Mouse (Mus musculus) kidney, postnatal 0 days (tissue): ENCODE data around the gene Gm33543. TPM values are rescaled to one million over a fixed set of nuclear protein-coding genes. Genes with fewer than 3 reads are reported as not detected.
A peak's percentile ranks its signal among the peaks of the same experiment; 100 is the strongest.

ENCODE experiments used
- ATAC-seq: fragments of 200-750 bp; cut with Nextera tagmentation; replicated peaks from 2 replicates; pipeline ENCODE4 v1.8.0; 2017; ENCODE audit warnings: low read depth, moderate number of reproducible peaks, moderate TSS enrichment, moderate library complexity; ENCODE audit not compliant: low FRiP score
- DNase-seq: peaks from one replicate; pipeline ENCODE4 v3.0.0-alpha.2; 2016; ENCODE audit warnings: low spot score
- H3K27ac ChIP-seq: fragments of 300-500 bp; sonication (generic); 2 replicates; pipeline ENCODE4 v1.5.1; 2014; ENCODE audit warnings: mild to moderate bottlenecking
- H3K27me3 ChIP-seq: fragments of 300-500 bp; sonication (generic); 2 replicates; pipeline ENCODE4 v1.6.1; 2014; ENCODE audit warnings: low read length, mixed read lengths; ENCODE audit not compliant: insufficient read depth
- H3K36me3 ChIP-seq: fragments of 300-500 bp; sonication (generic); 2 replicates; pipeline ENCODE4 v1.6.1; 2014; ENCODE audit warnings: low read length, mixed read lengths; ENCODE audit not compliant: insufficient read depth
- H3K4me1 ChIP-seq: fragments of 300-500 bp; sonication (generic); replicated peaks from 2 replicates; pipeline ENCODE4 v1.6.1; 2014; ENCODE audit warnings: antibody characterized with exemption, low read length, mixed read lengths; ENCODE audit not compliant: insufficient read depth
- H3K4me2 ChIP-seq: fragments of 300-500 bp; sonication (generic); 2 replicates; pipeline ENCODE4 v1.6.1; 2014; ENCODE audit warnings: mild to moderate bottlenecking, low read length, moderate library complexity, mixed read lengths
- H3K4me3 ChIP-seq: fragments of 300-500 bp; sonication (generic); replicated peaks from 2 replicates; pipeline ENCODE4 v1.5.1; 2014; ENCODE audit warnings: low read depth, low read length
- H3K9ac ChIP-seq: fragments of 300-500 bp; sonication (generic); 2 replicates; pipeline ENCODE4 v1.6.1; 2014; ENCODE audit warnings: low read depth, low read length
- H3K9me3 ChIP-seq: fragments of 300-500 bp; sonication (generic); replicated peaks from 2 replicates; pipeline ENCODE4 v1.6.1; 2016; ENCODE audit warnings: low read length, inconsistent platforms, mixed read lengths
- CTCF ChIP-seq: IDR thresholded peaks from 2 replicates; pipeline ENCODE4 v1.5.1; 2016; ENCODE audit warnings: antibody characterized with exemption, low read depth, mild to moderate bottlenecking, moderate library complexity
- WGBS: fragments of 180-500 bp; shearing (Covaris S2); extraction: QIAGEN DNeasy Blood & Tissue Kit; methylation state at CpG from one replicate; pipeline ENCODE4 v1.1.7; 2014; 5-methylcytosine and 5-hydroxymethylcytosine counted together
- polyA plus RNA-seq: library from polyadenylated mRNA; unstranded; fragments of >200 nt; fragmentation: Nextera tagmentation; extraction: Ambion mirVana; gene quantifications from 2 replicates; pipeline ENCODE4 v1.2.1, GENCODE M21; 2015

Gene Gm33543
- 0.62 and 0.91 TPM in 2 replicates for polyA plus RNA-seq

DNA sequence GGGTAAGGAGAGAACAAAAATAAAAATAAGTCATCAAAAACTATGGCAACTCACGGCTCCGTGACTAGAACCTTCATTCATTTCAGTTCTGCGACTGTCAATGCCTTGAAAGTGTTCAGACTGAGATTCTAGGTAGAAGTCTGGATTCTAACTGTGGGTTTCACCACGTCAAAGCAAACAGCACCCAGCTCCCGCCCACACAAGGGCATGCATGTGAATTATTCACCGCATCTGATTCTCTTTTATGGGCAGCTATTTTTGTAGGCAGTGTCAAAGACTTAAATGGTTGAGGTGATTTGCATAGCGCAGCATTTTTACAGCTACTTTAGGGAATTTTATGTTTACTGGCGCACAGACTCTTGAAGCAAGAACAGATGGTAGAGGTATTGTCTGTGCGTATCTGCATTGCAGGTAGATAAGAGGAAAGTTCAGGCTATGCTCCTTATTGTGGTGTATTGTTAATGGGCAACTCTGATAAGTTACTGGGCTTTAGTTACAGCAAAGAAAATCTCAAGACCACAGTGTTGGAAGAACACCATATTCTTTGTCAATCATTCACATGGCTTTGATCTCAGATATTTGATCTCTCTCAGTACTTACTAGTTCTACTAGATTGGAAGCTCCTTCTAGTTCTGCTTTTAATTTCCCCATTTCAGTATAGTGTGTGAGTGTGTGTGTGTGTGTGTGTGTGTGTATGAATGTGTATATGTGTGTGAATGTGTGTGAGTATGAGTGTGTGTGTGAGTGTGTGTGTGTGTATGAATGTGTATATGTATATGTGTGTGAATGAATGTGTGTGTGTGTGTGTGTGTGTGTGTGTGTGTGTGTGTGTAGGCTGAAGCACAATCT, at the start of gene Gm33543:
Gene Gm33543, minus strand, starts transcription at position 142 of the 849 bp plus-strand sequence.
- Histone ChIP-seq H3K27me3 (no peaks in the 10 kb centered on the region), H3K9me3 (no peaks in the 10 kb centered on the region), H3K27ac (peak within 1 kb of the TSS; percentile 31; the same call in 1 of the 2 replicates), H3K9ac (no peak within 1 kb of the TSS), H3K4me2 (no peak within 1 kb of the TSS), H3K4me1 (no peaks in the 10 kb centered on the region), H3K4me3 (no peak within 1 kb of the TSS), H3K36me3 (no peaks in the 10 kb centered on the region)
- no peak for DNase-seq
- ATAC-seq = no peak; the same call in 1 of the 2 replicates
- no peak for TF ChIP-seq CTCF
- 54% methylated on average over 9 of the region's 9 CpGs for WGBS

DNA sequence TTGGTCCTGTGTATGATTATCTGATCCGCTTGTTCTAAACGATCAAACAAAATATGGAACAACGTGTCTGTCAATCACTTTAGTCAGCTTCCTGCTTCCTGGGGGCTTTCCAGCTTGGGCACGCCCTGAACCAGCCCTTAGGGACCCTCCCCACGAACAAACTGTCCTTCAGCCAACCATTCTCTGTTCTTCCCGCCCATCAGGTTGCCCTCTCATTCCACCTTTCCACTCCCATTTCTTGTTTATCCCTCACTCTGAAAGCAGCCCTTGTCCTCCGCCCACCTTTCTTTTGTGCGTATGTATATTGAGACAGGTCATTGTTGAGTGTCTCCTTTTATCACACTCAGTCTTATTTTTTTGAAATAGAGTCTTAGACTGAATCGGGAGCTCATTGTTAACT, 49.4 kb upstream of the Gm33543 start:
- H3K9me3 ChIP-seq = no peaks in the 10 kb centered on the region
- H3K27ac ChIP-seq = no peak overlapping the region
- H3K4me2 ChIP-seq = no peak overlapping the region
- DNase-seq = no peak
- TF ChIP-seq CTCF = no peak
- no peak for ATAC-seq
- 83% methylated on average over 9 of the region's 9 CpGs for WGBS
- no peak overlapping the region for H3K4me3 ChIP-seq
- no peaks in the 10 kb centered on the region for H3K36me3 ChIP-seq
- H3K9ac ChIP-seq = no peak overlapping the region
- H3K27me3 ChIP-seq = no peaks in the 10 kb centered on the region
- H3K4me1 ChIP-seq = no peaks in the 10 kb centered on the region

DNA sequence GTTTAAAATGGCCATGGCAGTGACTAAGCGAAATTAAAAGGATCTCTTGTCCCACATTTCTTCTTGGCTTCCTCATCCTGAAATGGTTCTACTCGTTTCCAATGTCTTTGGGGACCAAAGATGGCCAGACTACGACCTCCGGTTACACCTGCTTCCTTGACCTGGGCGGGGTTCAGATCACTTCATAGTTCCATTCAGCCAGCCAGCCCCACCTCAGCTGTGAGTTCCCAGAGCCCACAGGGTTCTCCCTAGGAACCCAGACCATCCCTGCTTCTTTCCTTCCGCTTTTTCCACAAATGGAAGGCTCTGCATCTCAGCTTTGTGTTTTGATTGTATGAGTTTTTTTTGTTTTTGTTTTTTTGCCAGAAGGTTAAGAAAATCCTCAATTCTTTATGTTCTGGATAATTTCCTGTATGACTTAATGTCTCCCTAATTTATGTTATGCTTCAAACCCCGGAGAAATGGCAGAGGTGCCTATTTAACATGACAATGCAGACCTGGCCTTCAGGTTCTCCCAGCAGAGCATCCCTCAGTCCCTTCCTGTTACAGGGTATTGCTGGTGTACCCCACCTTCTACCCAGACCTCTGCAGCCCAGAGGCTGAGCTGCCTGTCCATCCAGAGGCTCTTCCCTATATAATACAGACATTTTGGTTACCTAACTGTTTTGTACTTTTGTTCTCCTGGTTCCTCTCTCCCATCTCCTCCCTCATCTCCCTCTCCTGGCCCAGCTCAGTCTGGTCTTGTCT, 48.7 kb upstream of the Gm33543 start:
- Histone ChIP-seq H3K9me3 (no peaks in the 10 kb centered on the region), H3K4me2 (no peak overlapping the region), H3K27me3 (no peaks in the 10 kb centered on the region), H3K9ac (no peak overlapping the region), H3K4me3 (no peak overlapping the region), H3K4me1 (no peaks in the 10 kb centered on the region), H3K27ac (no peak overlapping the region), H3K36me3 (no peaks in the 10 kb centered on the region)
- TF ChIP-seq CTCF = no peak
- no peak for ATAC-seq
- 70% methylated on average over 7 of the region's 7 CpGs for WGBS
- DNase-seq = no peak

GRCm38 (mm10) chr10:95883761-95884517, 41.2 kb upstream of the Gm33543 start:
- ATAC-seq = no peak
- no peak for TF ChIP-seq CTCF
- H3K4me1 ChIP-seq = no peaks in the 10 kb centered on the region
- no peaks in the 10 kb centered on the region for H3K9me3 ChIP-seq
- H3K27ac ChIP-seq = no peak overlapping the region
- WGBS = 77% methylated on average over 7 of the region's 7 CpGs
- H3K36me3 ChIP-seq = no peaks in the 10 kb centered on the region
- H3K4me2 ChIP-seq = no peak overlapping the region
- no peak overlapping the region for H3K9ac ChIP-seq
- no peaks in the 10 kb centered on the region for H3K27me3 ChIP-seq
- no peak for DNase-seq
- H3K4me3 ChIP-seq = no peak overlapping the region

GRCm38 (mm10) chr10:95882036-95882435, 39.3 kb upstream of the Gm33543 start:
- no peaks in the 10 kb centered on the region for H3K9me3 ChIP-seq
- H3K27me3 ChIP-seq = no peaks in the 10 kb centered on the region
- ATAC-seq (no peak), DNase-seq (no peak)
- H3K27ac ChIP-seq = no peak overlapping the region
- H3K4me3 ChIP-seq = no peak overlapping the region
- H3K4me2 ChIP-seq = peak overlapping the region; percentile 36; the same call in 1 of the 2 replicates
- WGBS = 48% methylated on average over 9 of the region's 9 CpGs
- no peak for TF ChIP-seq CTCF
- no peak overlapping the region for H3K9ac ChIP-seq
- no peaks in the 10 kb centered on the region for H3K36me3 ChIP-seq
- no peaks in the 10 kb centered on the region for H3K4me1 ChIP-seq
